Comparison of ENCODE assay signal across 7 mouse cellular contexts in genomic region chr2:127335767-127336496, GRCm38 (mm10). TPM values are rescaled to one million over a fixed set of nuclear protein-coding genes. Genes with fewer than 3 reads are reported as not detected.
A peak's percentile ranks its signal among the peaks of the same experiment; 100 is the strongest.
DNase-seq lines count a peak whose midpoint lies in the region; ATAC-seq lines count a peak whose summit lies in the region.

Dusp2 (plus strand) TSS chr2:127336159.

- peak within 1 kb of the TSS; percentile 94 for H3K4me2 ChIP-seq in embryonic facial prominence, embryonic 12.5 days (replicated peaks)
- H3K4me2 ChIP-seq in limb, embryonic 15.5 days: peak within 1 kb of the TSS; percentile 96
- H3K4me2 ChIP-seq in midbrain, embryonic 16.5 days (ENCODE audit: low read length): peak within 1 kb of the TSS; percentile 93

- ATAC-seq in embryonic facial prominence, embryonic 12.5 days (ENCODE audit: insufficient number of reproducible peaks, insufficient read depth, low FRiP score, low TSS enrichment): peak; percentile 43; the same call in 1 of the 2 replicates
- peak; percentile 41 for ATAC-seq in limb, embryonic 15.5 days (ENCODE audit: insufficient number of reproducible peaks, low FRiP score, low TSS enrichment, low read depth)
- ATAC-seq in midbrain, embryonic 16.5 days: peak; percentile 84

- H3K4me1 ChIP-seq in embryonic facial prominence, embryonic 12.5 days: peaks cover 5% of the 10 kb centered on the region; the same call in 1 of the 2 replicates
- H3K4me1 ChIP-seq in limb, embryonic 15.5 days: peaks cover 17% of the 10 kb centered on the region
- peaks cover 6% of the 10 kb centered on the region; the same call in 1 of the 2 replicates for H3K4me1 ChIP-seq in midbrain, embryonic 16.5 days (ENCODE audit: control insufficient read depth, insufficient read depth, low read length)

- H3K27ac ChIP-seq in embryonic facial prominence, embryonic 12.5 days: no peak within 1 kb of the TSS
- no peak within 1 kb of the TSS for H3K27ac ChIP-seq in limb, embryonic 15.5 days
- H3K27ac ChIP-seq in midbrain, embryonic 16.5 days (ENCODE audit: low read length): no peak within 1 kb of the TSS; the same call in 1 of the 2 replicates

- peaks cover 32% of the 10 kb centered on the region for H3K27me3 ChIP-seq in embryonic facial prominence, embryonic 12.5 days
- H3K27me3 ChIP-seq in limb, embryonic 15.5 days: peaks cover 38% of the 10 kb centered on the region
- peaks cover 16% of the 10 kb centered on the region for H3K27me3 ChIP-seq in midbrain, embryonic 16.5 days (ENCODE audit: control insufficient read depth, insufficient read depth, low read depth, low read length)

- peak within 1 kb of the TSS; percentile 60 for H3K9ac ChIP-seq in embryonic facial prominence, embryonic 12.5 days
- H3K9ac ChIP-seq in limb, embryonic 15.5 days: peak within 1 kb of the TSS; percentile 29
- H3K9ac ChIP-seq in midbrain, embryonic 16.5 days (ENCODE audit: low read depth, low read length): peak within 1 kb of the TSS; percentile 64

- H3K9me3 ChIP-seq in embryonic facial prominence, embryonic 12.5 days: no peaks in the 10 kb centered on the region
- no peaks in the 10 kb centered on the region for H3K9me3 ChIP-seq in limb, embryonic 15.5 days
- H3K9me3 ChIP-seq in midbrain, embryonic 16.5 days (replicated peaks; ENCODE audit: control insufficient read depth, low read length, poor library complexity, severe bottlenecking): no peaks in the 10 kb centered on the region

- peak; percentile 79 for DNase-seq in adrenal gland, postnatal 25 days
- DNase-seq in heart, adult 9 months (ENCODE audit: low spot score in 2 of 2): peak; percentile 81 to 89
- peak; percentile 73 for DNase-seq in kidney, adult 9 months
- DNase-seq in spleen, adult 18-20 months: peak; percentile 99

- under 1% methylated on average over 60 of the region's 76 CpGs for WGBS in embryonic facial prominence, embryonic 12.5 days
- under 1% methylated on average over 73 of the region's 76 CpGs for WGBS in limb, embryonic 15.5 days
- WGBS in midbrain, embryonic 16.5 days: under 1% methylated on average over 68 of the region's 76 CpGs

- H3K4me3 ChIP-seq in embryonic facial prominence, embryonic 12.5 days: peak within 1 kb of the TSS; percentile 48
- H3K4me3 ChIP-seq in limb, embryonic 15.5 days: peak within 1 kb of the TSS; percentile 56
- peak within 1 kb of the TSS; percentile 56 for H3K4me3 ChIP-seq in midbrain, embryonic 16.5 days (ENCODE audit: low read depth, low read length)

- no peaks in the 10 kb centered on the region for H3K36me3 ChIP-seq in embryonic facial prominence, embryonic 12.5 days
- no peaks in the 10 kb centered on the region for H3K36me3 ChIP-seq in limb, embryonic 15.5 days
- H3K36me3 ChIP-seq in midbrain, embryonic 16.5 days (ENCODE audit: control insufficient read depth, insufficient read depth, low read length): no peaks in the 10 kb centered on the region

RNA-seq across cellular contexts. Expression of gene Dusp2, which starts in this region (rescaled TPM):
- total RNA-seq in adrenal gland, postnatal 25 days (2021): 0.49 TPM in 1 of 2 replicates, not detected in the other
- 5.8 and 7.9 TPM in 2 replicates for polyA plus RNA-seq in embryonic facial prominence, embryonic 12.5 days (2016; fragmentation: Nextera tagmentation; extraction: Ambion mirVana)
- polyA plus RNA-seq in limb, embryonic 15.5 days (2015; fragmentation: Nextera tagmentation; extraction: Ambion mirVana): 7.4 TPM in 2 replicates
- polyA plus RNA-seq in midbrain, embryonic 16.5 days (2015; fragmentation: Nextera tagmentation; extraction: Ambion mirVana): 10.8 and 15.6 TPM in 2 replicates

Comparison
In these comparisons a context has a peak if more than half of its experiments do, and no peak if none do; other contexts are left out.
1. Peak in DNase-seq in adrenal gland, postnatal 25 days; RNA of the gene not detected or under 1 TPM.